Mouse (Mus musculus): ENCODE data around the gene Zfp988.
"Not testable (repeated sequence)": the region's sequence is repeated elsewhere in the genome, so short reads cannot be mapped to it uniquely, and the experiment has no call there.

- TF ChIP-seq CTCF (conservative IDR thresholded peaks at IDR 0.05; ENCODE audit: low read length); POU5F1 (IDR thresholded peaks at IDR 0.05; ENCODE audit: borderline replicate concordance, low read length); NANOG (IDR thresholded peaks at IDR 0.05; ENCODE audit: borderline replicate concordance, low read length): not testable (repeated sequence)
Observed at GRCm38 (mm10) chr4:147267302-147267701, 38.2 kb upstream of the Zfp988 start.
